Mouse (Mus musculus): ENCODE results near the gene Atf1.
"Not testable (repeated sequence)": the region's sequence is repeated elsewhere in the genome, so short reads cannot be mapped to it uniquely, and the experiment has no call there.

Gene Atf1

DNA sequence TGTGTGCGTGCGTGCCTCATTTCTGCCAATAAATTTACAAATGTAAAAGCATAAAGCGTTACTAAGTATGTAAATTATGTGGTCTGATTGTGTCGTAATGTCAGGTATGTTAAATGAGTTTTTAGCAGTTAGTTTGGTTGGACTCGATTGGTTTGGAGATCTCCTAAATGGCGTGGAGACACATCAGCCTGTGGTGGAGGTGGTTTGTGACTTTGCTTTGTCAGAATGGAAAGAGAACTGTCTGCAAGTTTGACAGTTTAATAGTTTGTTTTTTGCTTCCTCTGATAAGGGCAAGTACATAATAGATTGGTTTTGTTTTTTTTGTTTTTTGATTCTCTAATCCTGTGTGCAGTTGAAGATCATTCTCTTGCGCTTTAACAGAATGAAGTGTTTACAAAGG is 32.7 kb downstream of the Atf1 start:
- in situ Hi-C loops (cut with MboI) = not testable (repeated sequence)

DNA sequence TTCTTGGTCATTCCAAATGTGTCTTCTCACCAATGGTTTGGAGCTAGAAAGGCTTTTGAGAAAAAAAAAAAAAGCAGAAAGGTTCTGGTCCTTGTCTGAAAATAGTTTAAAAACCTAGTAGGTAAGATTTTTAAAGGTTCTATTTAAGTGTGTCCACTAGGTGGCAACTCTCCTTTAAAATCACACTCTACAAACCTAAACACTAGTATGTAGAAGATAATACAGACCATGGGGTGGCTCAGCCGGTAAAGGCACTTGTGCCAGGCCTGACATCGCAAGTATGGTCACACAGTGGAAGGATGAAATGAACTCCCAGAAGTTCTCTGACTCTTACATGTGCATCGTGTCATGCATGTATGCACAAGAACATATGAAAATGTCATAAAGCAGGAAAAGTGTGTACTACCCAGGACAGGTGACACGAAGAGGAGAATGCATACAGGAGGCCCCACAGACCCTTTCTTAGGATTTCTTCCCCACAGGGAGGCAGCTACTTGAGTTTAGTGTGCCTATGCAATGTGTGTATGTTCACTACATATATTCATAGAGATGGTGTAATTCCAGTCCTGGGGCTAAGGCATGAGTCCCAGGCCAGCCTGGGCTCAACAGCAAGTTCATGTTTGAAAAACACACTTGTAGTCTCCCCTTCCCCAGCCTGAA is 35.8 kb downstream of the Atf1 start:
- in situ Hi-C loops (cut with MboI) = no loop called here

DNA sequence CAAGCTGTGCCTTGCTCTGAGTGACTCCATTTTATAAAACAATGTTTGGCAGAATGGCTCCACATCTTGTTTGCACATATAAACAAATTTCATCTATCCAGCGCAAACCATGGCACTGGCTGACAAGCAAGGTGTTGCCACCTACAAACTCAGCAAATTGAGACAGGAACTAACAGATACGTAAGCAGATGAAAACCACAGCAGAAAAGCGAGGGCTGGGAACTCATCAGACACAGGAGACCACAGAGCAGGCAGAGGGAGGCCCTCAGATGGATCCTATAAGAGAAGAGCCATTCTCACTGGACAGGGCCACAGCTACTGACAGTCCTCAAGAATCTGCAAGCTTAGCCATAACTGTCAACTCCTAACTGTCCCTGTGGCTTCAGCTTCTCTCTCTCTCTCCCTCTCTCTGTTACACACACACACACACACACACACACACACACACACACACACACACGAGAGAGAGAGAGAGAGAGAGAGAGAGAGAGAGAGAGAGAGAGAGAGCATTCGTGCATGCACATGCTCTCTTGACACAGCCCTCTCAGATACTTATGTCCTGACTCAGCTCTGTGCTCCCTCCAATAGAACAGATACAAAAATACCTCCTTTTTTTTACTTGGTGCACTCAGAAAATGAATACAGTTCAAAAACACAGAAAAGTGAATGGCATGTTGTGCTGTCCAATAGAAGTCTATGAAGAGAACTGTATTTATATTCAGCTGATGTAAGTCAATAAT is 38.1 kb downstream of the Atf1 start:
- in situ Hi-C loops (cut with MboI) = no loop called here

DNA sequence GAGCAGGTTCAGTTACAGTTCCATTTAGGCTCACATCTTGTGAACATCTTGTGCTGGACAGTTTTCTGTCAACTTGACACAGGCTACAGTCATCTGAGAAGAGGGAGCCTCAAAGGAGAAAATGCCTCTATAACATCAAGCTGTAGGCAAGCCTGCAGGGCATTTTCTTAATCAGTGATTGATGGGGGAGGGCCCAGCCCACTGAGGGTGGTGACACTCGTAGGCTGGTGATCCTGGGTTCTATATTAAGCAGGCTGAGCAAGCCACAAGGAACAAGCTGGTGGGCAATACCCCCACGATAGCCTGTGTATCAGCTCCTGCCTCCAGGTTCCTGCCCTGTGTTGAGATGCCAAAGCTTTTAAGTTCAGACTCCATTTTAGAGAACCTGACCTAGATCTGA is 41.3 kb downstream of the Atf1 start:
- in situ Hi-C loops (cut with MboI) = no loop called here

DNA sequence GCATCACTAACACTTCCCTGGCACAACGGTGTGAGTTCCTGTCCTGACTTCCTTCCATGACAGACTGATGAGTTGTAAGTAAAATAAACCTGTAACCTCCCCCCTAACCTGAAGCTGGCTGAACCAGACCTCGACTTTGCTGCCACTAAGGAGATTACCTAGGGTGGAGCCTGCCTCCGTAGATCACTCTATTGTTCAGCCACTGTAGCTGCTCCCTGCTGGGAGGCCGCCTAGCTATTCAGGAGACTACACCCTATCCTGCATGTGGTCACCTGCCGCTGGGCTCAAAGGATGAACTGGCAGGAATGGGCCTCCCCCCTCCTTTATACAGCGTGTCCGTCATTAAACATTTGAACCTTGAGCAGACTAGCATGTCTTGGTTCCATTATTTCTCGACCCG is 42.2 kb downstream of the Atf1 start:
- in situ Hi-C loops (cut with MboI) = no loop called here

DNA sequence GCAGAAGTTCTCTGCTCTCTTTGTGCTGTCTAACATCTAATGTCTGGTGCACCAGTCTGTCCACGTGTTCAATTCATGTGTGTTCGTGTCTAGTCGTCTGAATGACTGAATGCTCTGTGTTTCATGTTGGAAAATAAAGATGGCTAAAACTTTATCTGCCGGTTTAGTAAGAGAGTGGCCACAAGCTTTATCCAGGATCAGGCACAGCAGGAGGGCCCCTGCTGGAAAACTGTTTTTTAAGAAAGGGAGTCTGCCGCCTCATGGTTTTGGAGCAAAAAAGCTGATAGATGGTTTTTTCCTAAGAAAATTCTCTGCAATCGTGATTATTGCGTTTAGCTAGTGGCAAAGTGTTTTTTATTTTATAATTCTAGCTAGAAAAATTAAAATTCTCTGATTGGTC is 43.0 kb downstream of the Atf1 start:
- in situ Hi-C loops (cut with MboI) = not testable (repeated sequence)

DNA sequence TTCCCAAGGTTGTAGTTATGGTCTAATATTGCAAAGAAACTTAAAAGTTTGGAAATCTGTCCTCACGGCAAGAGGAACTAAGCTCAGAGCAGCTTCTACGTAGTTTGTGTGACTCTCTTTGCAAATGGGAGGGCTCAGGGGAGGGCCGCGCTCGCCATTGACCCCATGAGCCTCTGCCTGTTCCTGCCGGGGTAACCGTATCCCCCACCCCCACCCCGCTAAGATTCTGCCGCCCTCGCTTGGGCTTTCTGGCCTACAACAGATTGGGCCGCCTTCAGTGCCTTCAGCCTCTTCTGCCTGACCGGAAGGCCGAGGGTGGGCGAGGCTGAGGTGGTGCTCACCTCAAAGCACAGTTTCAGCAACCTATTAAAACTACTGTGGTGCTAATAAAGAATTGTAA is 43.8 kb downstream of the Atf1 start:
- in situ Hi-C loops (cut with MboI) = no loop called here

DNA sequence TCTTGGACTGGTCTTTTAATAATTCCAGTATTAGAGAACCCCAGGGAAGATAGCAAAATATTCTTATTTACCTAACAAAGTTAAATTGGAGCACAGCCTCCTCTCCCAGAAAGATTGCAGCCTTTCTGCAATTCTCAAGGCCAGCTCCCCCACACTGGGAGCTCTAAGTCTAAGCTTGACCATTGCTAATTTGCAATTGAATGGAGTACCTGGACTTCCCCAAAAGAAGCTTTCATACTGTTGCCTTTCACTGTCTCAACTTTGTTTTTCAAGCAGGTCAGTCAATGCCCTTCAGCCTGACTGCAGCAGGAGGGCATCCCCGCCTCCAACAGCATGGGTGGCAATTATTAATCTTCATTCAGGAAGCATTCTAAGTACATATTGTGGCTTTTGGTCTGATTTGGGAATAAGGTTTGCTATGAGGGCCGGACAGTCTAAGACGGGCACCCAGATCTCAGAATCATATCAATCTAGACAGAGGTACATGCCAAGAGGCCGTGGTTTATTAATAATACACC is 46.2 kb downstream of the Atf1 start:
- in situ Hi-C loops (cut with MboI) = not testable (repeated sequence)

DNA sequence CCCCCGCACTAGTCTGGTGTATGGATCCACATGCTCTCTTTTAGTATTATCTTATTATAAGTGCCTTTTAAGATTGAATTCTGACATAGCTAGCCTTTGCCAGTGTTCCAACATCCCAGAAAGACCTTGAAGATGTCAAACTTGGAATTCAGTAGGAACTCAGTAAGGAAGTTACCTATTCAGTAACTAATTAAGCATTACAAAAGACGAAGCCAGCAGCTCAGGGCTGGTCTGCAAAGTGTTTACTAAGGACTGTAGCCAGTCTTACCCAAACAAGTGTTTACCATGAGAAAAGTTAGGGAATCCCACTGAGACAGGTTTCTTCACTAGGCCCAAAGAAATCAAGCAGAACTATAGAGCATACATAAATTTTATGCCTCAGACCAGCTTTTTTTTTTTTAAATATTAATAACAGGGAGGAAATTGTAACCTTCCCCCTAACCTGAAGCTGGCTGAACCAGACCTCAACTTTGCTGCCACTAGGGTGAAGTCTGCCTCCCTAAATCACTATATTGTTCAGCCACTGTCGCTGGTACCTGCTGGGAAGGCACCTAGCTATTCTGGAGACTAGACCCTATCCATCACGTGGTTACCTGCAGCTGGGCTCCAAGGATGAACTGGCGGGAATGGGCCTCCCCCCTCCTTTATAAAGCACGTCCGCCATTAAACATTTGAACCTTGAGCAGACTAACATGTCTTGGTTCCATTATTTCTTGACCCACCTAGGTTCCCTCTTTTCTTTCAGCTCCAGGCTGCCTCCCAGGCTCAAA is 47.4 kb downstream of the Atf1 start:
- in situ Hi-C loops (cut with MboI) = no loop called here

DNA sequence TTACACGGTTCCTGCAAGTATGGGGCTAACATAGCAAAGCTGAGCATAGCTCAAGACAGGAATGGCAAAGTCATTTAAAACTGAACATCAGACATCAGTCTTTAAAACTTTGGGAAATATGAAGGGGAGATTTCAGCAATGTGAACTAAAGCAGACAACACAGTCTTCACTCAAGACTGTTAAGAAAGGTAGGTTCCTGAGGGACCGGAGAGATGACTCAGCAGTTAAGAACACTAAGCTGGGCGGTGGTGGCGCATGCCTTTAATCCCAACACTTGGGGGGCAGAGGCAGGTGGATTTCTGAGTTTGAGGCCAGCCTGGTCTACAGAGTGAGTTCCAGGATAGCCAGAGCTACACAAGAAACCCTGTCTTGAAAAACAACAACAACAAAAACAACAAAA is 48.8 kb downstream of the Atf1 start:
- in situ Hi-C loops (cut with MboI) = no loop called here

DNA sequence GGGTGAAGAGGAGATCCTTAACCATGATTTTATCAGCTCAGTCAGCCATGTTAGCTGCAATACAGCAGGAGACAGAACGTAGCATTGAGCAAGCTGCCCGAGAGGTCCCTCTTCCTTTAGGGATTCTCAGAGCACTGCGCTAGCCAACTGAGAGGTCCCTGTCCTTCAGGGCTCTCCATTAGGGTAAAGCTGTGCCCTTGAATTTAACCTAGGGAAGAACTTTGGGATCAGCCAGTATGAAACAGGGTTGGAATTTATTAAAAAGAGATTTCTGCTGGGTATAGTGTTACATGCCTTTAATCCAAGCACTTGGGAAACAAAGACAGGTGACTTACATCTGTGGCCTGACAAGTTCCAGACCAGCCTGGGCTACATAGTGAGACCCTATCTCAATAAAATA is 50.0 kb downstream of the Atf1 start:
- in situ Hi-C loops (cut with MboI) = no loop called here

DNA sequence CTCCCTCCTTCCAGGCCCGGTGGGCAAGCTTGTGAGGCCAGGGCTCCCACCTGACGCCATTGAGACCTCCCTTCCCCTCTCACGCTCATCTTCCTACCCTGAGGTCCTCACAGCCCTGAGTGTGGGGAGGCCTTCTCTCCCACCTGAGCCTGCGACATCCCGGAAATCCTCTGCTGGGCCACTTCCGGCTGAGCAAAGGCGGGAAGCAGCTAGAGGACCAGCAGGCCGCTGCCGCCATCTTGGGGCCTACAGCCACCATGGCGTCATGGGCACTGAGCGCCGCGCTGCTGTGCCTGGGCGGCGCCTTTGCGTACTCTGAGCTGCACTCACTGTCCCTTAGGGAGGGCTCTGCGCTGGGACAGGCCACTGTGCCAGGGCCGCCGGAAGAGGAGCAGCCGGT is 53.0 kb downstream of the Atf1 start, which contains the start of gene Tmprss12:
TSS of gene Tmprss12 (plus strand) at position 212 of the 400 bp plus-strand sequence.
- in situ Hi-C loops (cut with MboI) = no loop called here

DNA sequence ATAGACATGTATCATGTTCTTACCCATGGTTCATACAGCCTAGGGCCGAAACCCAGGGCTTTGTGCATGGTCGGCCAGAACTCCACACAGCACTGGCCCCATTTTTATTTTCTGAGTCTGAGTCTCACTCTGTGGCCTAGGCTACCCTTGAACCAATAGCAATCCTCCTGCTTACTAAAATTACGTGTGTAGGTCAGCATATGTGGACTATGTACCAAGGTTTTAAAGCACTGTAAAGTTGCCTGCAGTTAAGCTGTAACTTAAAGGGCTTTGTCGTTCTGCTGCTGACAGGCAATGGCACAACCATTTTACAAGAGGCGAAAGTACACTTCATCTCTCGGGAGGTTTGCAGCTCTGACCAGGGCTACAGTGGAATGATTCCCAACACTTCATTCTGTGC is 61.4 kb downstream of the Atf1 start:
- in situ Hi-C loops (cut with MboI) = no loop called here

DNA sequence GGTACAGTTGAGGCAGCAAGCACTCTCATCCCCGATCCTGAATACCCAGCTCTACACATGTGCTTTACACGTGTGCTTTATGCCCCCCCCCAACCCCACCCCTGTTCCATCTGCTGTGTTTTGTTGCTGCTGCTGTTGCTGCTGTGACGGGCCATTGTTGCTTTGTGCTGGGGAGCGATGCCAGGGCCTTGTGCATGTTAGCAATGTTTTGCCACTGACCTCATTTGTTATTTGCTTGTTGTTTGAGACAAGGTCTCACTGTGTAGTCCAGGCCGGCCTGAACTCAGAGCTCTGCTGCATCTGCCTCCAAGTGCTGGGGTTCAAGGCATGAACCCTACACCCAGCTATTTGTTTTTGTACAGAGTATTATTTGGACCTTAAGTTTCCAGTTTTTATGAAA is 63.2 kb downstream of the Atf1 start:
- in situ Hi-C loops (cut with MboI) = no loop called here

DNA sequence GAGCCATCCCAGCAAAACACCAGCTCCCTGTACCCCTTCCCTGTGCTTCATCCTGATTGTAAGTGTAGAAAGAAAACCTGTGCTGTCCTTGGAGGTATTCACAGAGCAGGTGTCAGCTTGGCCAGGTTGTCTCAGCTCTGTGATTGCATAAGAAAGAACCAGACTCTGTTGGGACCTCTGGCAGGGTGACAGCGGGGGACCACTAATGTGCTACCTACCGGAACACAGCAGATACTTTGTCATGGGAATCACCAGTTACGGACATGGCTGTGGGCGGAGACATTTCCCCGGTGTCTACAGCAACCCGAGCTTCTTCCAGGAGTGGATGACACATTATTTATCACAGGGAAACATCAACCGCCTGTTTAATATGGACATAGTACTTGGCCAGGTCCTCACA is 64.7 kb downstream of the Atf1 start:
- in situ Hi-C loops (cut with MboI) = no loop called here

DNA sequence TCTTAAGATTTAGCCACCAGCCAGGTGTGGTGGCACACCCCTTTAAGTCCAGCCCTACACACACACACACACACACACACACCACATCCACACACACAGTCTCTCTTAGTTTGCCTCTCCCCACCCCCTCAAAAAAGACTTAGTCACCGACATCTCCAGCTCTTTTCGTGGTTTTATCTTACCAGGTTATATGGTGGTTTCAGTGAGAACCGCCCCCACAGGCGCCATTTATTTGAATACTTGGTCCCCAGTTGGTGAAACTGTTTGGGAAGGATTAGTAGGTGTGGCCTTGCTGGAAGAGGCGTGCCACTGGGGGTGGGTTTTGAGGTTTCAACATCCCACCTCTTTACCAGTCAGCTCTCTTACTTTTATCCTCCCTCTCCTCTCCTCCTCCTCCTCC is 70.2 kb downstream of the Atf1 start:
- in situ Hi-C loops (cut with MboI) = no loop called here

DNA sequence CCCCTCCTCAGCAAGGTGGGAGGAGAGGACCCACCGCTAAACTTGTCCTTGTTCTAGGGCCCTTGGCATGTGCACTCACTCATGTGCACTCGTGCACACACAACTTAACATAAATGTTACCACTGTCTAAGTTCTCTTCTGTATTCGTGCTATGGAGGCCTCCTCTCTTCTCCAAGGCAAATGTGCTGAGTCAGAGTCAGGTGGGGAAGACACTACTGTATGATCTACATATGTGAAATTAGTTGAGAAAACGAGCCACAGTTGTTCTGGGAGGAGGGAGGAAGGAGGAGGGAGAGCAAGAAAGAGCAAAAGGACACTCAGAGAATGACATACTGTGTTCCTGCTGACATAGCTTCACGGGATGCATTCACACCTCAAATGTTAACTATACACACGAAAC is 72.9 kb downstream of the Atf1 start:
- in situ Hi-C loops (cut with MboI) = no loop called here

DNA sequence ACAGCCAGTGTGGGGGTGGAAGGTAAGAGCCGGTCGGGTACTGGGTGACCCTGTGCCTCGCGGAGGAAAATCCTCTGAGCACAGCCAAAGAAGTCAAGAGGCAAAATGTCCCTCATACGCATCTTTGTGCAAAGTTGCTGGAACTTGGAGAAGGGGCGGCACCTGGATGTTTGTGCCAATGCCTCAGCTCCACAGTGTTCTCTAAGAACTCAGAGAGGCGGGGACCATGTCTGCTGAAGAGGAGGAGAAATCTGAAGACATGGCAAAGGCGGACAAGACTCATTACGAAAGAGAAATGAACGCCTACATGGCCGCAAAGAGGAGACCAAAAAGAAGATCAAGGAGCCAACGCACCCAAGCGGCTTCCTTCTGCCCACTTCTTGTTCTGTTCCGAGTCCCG is 73.9 kb downstream of the Atf1 start:
- in situ Hi-C loops (cut with MboI) = no loop called here

DNA sequence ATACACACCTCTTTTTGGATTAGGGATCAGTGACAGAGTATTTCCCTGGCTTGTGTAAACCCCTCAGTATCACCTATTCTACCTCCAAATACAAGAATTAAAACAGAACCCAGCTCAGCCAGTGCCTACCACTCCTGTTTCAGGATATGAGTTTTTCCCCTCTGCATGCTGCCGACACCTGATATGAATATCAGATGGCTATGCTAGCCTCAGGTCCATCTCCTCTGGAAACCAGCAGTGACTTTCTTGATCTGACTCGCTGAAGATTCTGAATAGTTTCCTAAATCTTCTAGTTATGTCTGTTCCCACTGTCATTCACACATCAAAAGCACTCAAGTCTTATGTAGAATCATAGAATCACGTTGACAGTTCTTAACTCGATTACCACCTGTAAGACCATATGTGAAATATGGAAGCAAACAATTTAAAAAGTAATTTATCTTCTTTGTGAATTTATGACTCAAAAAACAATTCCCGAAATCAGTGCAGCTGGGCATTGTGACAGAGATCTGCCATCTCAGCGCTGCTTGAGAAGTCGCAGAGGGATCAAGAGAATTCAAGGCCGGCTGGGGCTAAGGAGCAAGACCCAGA is 75.9 kb downstream of the Atf1 start:
- in situ Hi-C loops (cut with MboI) = no loop called here

DNA sequence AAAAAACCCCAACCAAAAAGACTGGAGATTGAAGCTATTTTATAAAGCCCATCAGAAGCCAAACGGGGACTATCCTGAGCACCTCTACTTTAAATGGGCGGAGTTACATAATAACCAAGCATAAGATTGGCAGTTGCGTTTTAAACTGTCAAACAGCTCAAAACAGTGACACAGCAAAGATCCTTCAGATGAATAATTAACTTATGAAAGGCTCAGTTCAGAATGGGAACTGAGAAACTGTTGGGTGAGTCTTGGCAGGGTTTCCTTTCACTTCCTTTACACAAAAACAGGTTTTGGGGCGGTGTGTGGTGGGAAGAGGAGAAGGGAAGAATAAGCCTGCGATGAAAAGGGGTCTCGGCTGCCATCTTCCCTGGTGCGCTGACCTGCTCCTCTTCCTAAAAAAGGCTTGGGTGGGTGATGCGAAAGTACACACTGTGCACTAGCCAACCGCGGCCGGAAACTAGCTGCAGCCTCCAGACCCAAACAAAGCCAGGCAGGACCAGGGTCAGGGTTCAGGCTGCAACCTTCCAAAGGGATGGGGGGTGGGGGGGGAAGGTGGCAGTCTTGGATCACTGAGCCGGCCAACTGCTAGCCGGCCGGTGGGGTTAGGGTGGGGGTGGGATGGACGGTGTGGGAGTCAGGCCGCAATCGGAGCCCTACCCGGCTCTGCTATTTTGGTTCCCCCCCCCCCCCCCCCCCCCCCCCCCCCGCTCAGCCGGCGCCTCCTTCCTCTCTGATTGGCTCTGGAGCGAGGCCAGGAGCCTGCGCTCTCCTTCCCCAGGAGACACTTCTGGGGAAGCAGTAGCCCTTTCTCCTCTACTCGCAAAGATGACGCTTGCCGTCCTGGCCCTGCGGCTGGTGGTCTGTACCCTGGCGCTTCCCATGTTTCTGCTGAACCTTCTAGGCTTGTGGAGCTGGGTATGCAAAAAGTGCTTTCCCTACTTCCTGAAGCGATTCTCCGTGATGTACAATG is 76.7 kb downstream of the Atf1 start, which contains the start of gene Mettl7a1:
TSS of gene Mettl7a1 (plus strand) at position 122 of the 973 bp plus-strand sequence.
- in situ Hi-C loops (cut with MboI) = no loop called here

DNA sequence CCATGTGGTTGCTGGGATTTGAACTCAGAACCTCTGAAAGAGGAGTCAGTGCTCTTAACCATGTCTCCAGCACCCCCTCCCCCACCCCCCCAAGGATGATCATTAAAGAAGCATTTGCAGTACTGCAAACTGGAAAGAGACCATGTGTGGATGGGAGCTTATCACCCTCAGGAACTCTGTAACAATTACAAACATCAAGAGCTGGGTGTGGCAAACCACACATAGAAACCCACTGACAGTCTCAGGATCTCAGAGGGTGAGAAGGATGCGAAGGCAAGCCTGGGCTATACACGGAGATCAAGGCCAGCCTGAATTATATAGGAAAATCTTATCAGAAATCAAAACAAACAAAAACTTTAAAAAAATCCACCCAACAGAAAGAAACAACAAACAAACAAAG is 78.6 kb downstream of the Atf1 start:
- in situ Hi-C loops (cut with MboI) = no loop called here

Data from mature B cell (primary cell).